Mouse (Mus musculus): ENCODE measurements around the gene Pde10a.

The Pde10a gene

GRCm38 (mm10) chr17:8802889-8803799 lies 278.0 kb downstream of the Pde10a start:
- CTCF ChIA-PET = interaction anchor here in 3 of 4 experiments (0.5 to 0.7 kb wide), 4 partner anchors 7 to 214 kb away, joined by 3 read pairs; no protein-coding TSS in a partner anchor
- POLR2A ChIA-PET = no interaction called here

GRCm38 (mm10) chr17:8807345-8807744 lies 282.2 kb downstream of the Pde10a start:
- CTCF ChIA-PET = interaction anchor here (0.6 to 1.7 kb wide), 30 partner anchors 8 to 1392 kb away, joined by 3 to 13 read pairs (median 3); no protein-coding TSS in a partner anchor
- POLR2A ChIA-PET = interaction anchor here in 1 of 4 experiments (1.2 kb wide), 1 partner anchor 265 kb away, joined by 3 read pairs; no protein-coding TSS in a partner anchor

GRCm38 (mm10) chr17:8809771-8810170 lies 284.6 kb downstream of the Pde10a start:
- CTCF ChIA-PET = interaction anchor here in 1 of 4 experiments (0.7 kb wide), 1 partner anchor 7 kb away, joined by 3 read pairs; no protein-coding TSS in a partner anchor

GRCm38 (mm10) chr17:8810201-8810600 lies 285.0 kb downstream of the Pde10a start:
- CTCF ChIA-PET = interaction anchor here in 1 of 4 experiments (0.7 kb wide), 1 partner anchor 8 kb away, joined by 3 read pairs; no protein-coding TSS in a partner anchor

More at GRCm38 (mm10) chr17:8809771-8810170, 284.6 kb downstream of the Pde10a start:
- POLR2A ChIA-PET = no interaction called here

DNA sequence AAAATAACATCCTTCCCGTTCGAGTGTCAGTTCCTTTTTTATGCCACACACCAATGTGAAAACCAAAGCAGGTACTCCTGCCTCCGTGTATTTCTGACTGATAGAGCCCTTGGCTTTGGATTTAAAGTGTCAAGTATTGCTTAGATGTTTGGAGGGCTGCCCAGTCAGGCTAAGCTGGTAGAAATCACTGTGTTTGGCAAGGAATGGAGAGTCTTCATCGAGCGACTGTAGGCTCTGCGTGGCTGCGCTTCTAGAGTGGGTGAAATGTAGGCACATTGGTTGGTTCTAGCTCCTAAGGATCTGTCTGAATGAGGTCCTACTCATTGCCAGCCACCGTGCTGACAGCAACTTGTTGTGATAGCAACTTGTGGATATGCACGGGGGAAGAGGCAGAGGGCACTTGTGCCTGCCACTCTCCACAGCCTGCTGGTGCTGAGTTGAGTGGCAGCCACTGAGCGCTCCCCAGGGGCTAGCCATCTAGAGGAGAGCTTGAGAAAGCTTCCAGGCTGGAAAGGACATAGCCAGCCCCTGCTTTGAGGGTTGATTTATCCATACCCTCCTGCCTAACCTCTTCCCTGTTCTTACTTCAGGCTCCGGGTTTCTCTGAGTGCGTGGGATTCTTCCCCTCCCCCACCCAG lies 287.2 kb downstream of the Pde10a start:
- CTCF ChIA-PET = no interaction called here

More at GRCm38 (mm10) chr17:8810201-8810600, 285.0 kb downstream of the Pde10a start:
- POLR2A ChIA-PET = no interaction called here

DNA sequence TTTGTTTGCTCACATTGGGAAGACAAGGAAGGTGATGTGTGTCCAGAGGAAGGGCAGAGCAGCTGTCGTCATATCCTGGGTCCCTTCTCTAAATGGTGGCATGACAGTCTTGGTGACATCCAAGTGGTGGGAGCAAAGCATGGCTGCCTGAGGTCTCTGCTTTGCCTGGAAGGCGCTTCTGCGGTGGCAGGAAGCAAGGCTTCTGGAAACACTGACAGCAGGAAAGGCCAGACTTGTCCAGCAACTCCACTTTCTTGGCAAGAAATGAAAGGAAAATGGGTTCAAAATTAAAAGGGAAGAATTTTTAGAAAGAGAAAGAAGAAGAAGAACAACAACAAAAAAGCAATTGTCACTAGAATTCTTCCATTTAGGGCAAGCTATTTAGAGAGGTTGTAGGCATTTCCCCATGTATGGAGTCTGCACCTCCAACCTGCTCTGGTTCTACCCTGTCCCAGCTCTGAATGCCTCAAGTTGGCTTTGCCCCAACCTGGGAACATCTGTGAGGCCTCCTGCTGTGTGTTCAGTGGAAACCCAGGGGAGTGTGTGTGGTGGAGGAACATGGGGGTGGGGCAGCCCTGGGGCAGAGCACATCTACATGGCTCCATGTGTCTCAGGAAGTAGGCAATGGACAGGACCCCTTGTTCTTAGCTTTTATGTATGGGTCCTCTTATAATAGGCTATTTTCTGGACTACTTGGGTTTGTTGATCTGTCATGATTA lies 288.8 kb downstream of the Pde10a start:
- POLR2A ChIA-PET = interaction anchor here in 1 of 4 experiments (0.6 kb wide), 2 partner anchors 28 to 601 kb away, joined by 3 read pairs; no protein-coding TSS in a partner anchor
- CTCF ChIA-PET = interaction anchor here in 1 of 4 experiments (0.8 kb wide), 1 partner anchor 353 kb away, joined by 3 read pairs; no protein-coding TSS in a partner anchor

More for the DNA sequence above, 287.2 kb downstream of the Pde10a start:
- POLR2A ChIA-PET = no interaction called here

DNA sequence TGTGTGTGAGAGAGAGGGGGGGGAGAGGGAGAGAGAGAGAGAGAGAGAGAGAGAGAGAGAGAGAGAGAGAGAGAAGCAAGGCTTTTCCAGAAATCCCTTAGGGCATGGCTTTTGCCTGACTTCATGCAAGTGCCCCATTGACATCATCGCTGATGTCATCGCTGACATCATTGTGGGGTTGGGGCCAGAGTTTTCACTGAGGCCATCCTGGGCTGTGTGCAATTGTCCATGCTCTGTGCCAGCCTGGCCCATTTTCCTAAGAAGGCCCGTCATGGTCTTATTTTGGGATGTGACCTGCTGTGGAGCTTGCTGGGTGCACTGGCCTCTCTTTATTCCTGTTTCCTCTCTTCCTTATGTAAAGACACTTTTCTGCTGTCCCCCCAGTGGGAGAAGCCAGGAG lies 290.2 kb downstream of the Pde10a start:
- CTCF ChIA-PET = interaction anchor here in 2 of 4 experiments (0.6 to 1.4 kb wide), 3 partner anchors 8 to 935 kb away, joined by 3 to 4 read pairs (median 4); no protein-coding TSS in a partner anchor

DNA sequence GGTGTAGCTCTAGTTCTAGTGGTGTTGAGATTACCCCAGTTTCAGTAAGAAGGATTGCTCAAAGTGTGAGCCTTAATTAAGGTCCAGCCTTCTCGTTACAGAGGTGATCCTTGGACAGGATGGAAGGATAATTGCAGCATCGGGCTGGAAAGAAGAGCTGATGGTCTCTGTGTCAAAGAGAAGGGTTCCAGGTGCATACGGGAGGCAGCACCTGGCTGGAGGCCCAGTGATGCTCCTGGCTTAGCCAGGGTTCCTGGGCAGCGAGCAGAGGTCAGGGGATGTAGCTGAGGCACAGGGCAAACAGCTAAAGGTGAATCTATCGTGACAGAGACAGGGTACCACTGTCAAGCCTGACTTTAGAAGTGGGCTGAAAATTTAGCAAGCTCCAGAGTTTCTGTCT lies 290.7 kb downstream of the Pde10a start:
- ChIA-PET POLR2A (no interaction called here), CTCF (interaction anchor here in 2 of 4 experiments (0.6 to 1.4 kb wide), 3 partner anchors 8 to 935 kb away, joined by 3 to 4 read pairs (median 4); no protein-coding TSS in a partner anchor)

More for the DNA sequence above, 290.2 kb downstream of the Pde10a start:
- POLR2A ChIA-PET = no interaction called here

DNA sequence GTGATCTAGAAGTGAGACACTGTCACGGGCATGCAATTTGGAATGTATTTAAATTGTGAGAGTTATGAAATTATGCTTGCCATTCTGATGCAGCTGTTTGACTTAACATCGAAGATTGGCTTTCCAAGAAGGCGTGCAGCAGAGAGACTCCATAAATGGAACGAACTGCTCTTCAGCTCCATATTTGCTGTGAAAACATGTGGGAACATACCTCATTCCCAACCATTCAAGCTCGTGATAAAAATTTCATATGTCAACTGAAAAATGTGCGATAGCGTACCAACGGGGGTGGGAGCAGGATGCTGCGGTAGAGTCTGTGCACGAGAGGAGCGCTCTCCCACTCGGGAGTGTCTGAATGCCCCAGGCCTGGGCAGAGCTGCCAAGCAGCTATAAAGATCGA lies 293.5 kb downstream of the Pde10a start:
- ChIA-PET CTCF (no interaction called here), POLR2A (no interaction called here)

GRCm38 (mm10) chr17:8823548-8823947 lies 298.4 kb downstream of the Pde10a start:
- ChIA-PET CTCF (interaction anchor here in 1 of 4 experiments (1.3 kb wide), 1 partner anchor 16 kb away, joined by 5 read pairs; no protein-coding TSS in a partner anchor), POLR2A (no interaction called here)

GRCm38 (mm10) chr17:8827204-8827603 lies 302.0 kb downstream of the Pde10a start:
- ChIA-PET CTCF (no interaction called here), POLR2A (no interaction called here)

DNA sequence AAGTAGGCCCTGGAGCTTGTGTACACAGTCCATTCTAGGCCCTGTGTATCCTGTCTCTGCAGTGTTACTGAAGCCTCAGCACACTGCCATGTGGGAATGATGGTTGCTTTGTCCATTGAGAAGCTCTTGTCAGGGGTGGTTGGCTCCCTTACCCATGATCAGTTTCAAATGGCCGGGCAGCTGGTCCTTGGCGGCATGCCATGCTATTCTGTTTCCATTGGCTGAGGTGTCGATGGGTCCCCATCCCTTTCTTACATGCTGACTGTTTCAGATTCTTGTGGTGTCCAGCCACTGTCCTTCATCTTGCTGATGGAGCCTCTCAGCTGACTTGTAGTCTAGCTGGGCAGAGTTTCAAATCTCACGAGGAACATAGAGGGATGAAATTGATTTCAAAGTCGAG lies 305.8 kb downstream of the Pde10a start:
- POLR2A ChIA-PET = no interaction called here
- CTCF ChIA-PET = no interaction called here

- ChIA-PET CTCF (no interaction called here), POLR2A (no interaction called here)
These were observed 311.1 kb downstream of the Pde10a start for GRCm38 (mm10) chr17:8836292-8836691.

DNA sequence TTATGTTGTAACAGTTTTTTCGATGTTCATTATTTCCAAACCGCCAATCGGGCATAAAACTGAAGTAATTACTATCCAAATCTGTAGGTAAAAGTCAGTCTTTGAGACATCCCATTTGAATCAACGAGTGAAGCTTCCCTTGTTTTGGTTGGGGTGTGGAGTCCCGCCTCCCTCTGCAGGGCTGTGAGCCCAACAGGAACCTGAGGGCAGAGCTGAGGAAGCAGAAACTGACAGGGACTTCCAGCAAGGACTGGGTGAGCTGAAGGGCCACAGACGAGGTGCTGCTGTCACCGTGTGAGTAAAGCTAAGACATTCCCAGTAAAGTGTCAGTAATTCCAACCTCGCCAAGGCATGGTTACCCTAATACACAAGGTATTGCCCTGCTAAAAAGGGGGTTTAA lies 313.1 kb downstream of the Pde10a start:
- CTCF ChIA-PET = no interaction called here
- POLR2A ChIA-PET = no interaction called here

DNA sequence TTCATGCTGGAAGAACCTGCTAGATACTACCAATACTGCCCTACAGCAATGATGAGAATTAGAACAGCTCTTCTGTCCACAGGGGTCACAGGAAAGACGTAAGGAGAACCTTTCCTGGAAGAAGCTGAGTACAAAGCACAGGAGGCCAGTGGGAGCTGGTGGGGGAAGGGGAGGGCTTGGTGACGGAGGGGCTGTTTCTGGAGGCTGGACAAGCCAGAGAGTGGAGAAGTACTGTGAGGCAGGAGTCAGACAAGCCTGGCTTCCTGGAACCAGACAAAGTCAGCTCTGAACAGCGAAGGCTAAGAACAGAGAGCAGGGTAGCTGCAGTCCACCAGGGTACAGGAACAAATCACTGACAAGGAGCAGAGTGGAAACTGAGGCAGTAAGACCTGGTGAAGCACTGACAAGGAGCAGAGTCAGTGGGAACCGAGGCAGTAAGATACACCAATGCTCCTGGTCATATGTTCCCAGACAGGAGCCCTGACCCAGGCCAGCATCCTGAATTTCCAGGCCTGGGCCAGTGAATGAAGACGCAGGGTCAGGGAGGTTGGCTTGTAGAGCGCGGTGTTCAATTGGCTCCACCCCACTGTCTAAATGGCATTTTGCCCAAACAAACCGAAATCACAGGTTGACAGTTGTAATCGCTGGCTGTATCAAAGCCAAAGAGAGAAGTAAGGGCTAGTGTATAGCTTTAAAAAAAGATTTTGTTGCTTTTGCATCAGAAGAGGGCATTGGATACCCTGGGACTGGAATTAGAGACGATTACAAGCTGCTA lies 314.3 kb downstream of the Pde10a start:
- ChIA-PET POLR2A (no interaction called here), CTCF (interaction anchor here in 1 of 4 experiments (0.8 kb wide), 1 partner anchor 32 kb away, joined by 3 read pairs; no protein-coding TSS in a partner anchor)

GRCm38 (mm10) chr17:8841094-8841493 lies 315.9 kb downstream of the Pde10a start:
- POLR2A ChIA-PET = interaction anchor here in 1 of 4 experiments (0.6 to 1.2 kb wide), 2 partner anchors 27 to 69 kb away, joined by 3 read pairs; no protein-coding TSS in a partner anchor
- CTCF ChIA-PET = interaction anchor here in 1 of 4 experiments (0.5 kb wide), 1 partner anchor 34 kb away, joined by 9 read pairs; no protein-coding TSS in a partner anchor

DNA sequence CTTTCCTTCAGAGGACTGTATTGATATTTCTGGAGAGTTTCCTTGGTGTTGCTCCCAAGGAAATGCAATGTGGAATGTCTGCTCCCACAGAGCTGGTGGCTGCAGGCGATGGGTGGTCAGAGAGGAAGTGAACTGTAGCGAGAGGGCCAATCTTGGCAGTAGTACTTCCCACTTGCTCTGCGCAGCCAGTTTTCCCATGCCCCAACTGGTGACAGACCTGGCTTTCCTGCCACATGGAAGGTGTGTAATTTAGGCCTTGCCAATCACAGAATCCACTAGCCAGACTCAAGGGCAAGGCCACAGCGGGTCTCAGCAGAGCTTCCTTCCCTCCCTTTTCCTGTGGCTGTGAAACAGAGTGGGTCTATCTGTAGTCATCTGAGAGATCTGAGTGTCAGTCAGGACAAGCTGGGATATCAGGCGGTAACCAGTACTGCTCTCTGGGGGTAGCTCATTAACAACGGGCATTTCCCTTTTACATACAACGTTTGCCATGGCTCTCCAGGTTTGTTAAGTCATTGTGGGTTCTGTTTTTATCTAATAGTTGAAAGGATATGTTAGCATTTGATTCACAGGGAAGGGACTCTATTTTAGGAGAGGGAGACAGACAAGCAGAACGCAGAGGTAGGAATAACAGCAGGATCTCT lies 316.8 kb downstream of the Pde10a start:
- ChIA-PET POLR2A (interaction anchor here in 1 of 4 experiments (0.6 to 1.2 kb wide), 2 partner anchors 28 to 68 kb away, joined by 3 read pairs; no protein-coding TSS in a partner anchor), CTCF (no interaction called here)

DNA sequence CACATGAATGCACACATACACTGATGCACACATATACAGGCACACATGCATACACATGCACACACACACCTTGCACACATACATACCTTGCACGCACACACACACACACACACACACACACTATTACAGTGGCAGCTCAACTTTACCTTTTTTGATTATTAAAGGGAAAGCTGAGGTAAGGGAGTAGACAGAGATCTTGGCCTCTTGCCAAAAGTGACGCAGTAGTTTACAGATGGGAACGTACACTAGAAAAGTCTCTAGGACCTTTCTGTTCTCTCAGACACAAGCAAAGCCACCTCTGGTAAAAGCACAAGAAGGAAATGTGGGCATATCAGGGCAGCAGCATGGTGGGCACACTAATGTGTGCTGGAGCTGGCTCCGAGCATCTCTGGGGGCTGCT lies 317.5 kb downstream of the Pde10a start:
- CTCF ChIA-PET = no interaction called here
- POLR2A ChIA-PET = no interaction called here
